Mouse (Mus musculus): Measurements from ENCODE around the gene Dedd. TPM values are rescaled to one million over a fixed set of nuclear protein-coding genes. Genes with fewer than 3 reads are reported as not detected.

Dedd gene
- polyA plus RNA-seq, 1 experiment, result 45.2 TPM

GRCm38 (mm10) chr1:171346095-171346450 is 17.1 kb downstream of the Dedd start:
- TF ChIP-seq POLR2A (IDR thresholded peaks at IDR 0.05; ENCODE audit: insufficient read depth, low read length) (no peak), EP300 (IDR thresholded peaks at IDR 0.05; ENCODE audit: insufficient read depth, low read depth, low read length) (no peak), CTCF (IDR thresholded peaks at IDR 0.05; ENCODE audit: low read depth, low read length) (no peak)
- peaks cover 11% of the 10 kb centered on the region for H3K36me3 ChIP-seq (ENCODE audit: control insufficient read depth, insufficient read depth, low read length, poor library complexity, severe bottlenecking)
- H3K4me1 ChIP-seq (ENCODE audit: control insufficient read depth, insufficient read depth, low read length), result no peaks in the 10 kb centered on the region
- no peaks in the 10 kb centered on the region for H3K9me3 ChIP-seq (replicated peaks; ENCODE audit: control insufficient read depth, insufficient read depth, low read length, poor library complexity, severe bottlenecking)
- peak overlapping the region; percentile 97 for H3K4me3 ChIP-seq (ENCODE audit: low read depth, low read length)
- H3K27me3 ChIP-seq (ENCODE audit: control insufficient read depth, insufficient read depth, low read length, poor library complexity, severe bottlenecking), result no peaks in the 10 kb centered on the region
- peak overlapping the region; percentile 82 for H3K9ac ChIP-seq (ENCODE audit: low read depth, poor library complexity, severe bottlenecking)
- peak overlapping the region; percentile 2; the same call in 1 of the 2 replicates for H3K27ac ChIP-seq (ENCODE audit: insufficient read depth, low read length)

- no peak for TF ChIP-seq EP300 (IDR thresholded peaks at IDR 0.05; ENCODE audit: insufficient read depth, low read depth, low read length)
- TF ChIP-seq POLR2A (IDR thresholded peaks at IDR 0.05; ENCODE audit: insufficient read depth, low read length), result no peak
- TF ChIP-seq CTCF (IDR thresholded peaks at IDR 0.05; ENCODE audit: low read depth, low read length), result no peak
- Histone ChIP-seq H3K27ac (ENCODE audit: insufficient read depth, low read length) (no peak overlapping the region), H3K36me3 (ENCODE audit: control insufficient read depth, insufficient read depth, low read length, poor library complexity, severe bottlenecking) (peaks cover 8% of the 10 kb centered on the region), H3K4me1 (ENCODE audit: control insufficient read depth, insufficient read depth, low read length) (no peaks in the 10 kb centered on the region), H3K27me3 (ENCODE audit: control insufficient read depth, insufficient read depth, low read length, poor library complexity, severe bottlenecking) (no peaks in the 10 kb centered on the region), H3K9me3 (replicated peaks; ENCODE audit: control insufficient read depth, insufficient read depth, low read length, poor library complexity, severe bottlenecking) (no peaks in the 10 kb centered on the region), H3K4me3 (ENCODE audit: low read depth, low read length) (no peak overlapping the region), H3K9ac (ENCODE audit: low read depth, poor library complexity, severe bottlenecking) (no peak overlapping the region)
These were observed 19.7 kb downstream of the Dedd start for GRCm38 (mm10) chr1:171348665-171349064.

GRCm38 (mm10) chr1:171349210-171349609 is 20.3 kb downstream of the Dedd start:
- no peaks in the 10 kb centered on the region for H3K27me3 ChIP-seq (ENCODE audit: control insufficient read depth, insufficient read depth, low read length, poor library complexity, severe bottlenecking)

GRCm38 (mm10) chr1:171355812-171356340 is 26.9 kb downstream of the Dedd start:
- no peaks in the 10 kb centered on the region for H3K4me1 ChIP-seq (ENCODE audit: control insufficient read depth, insufficient read depth, low read length)

More at GRCm38 (mm10) chr1:171349210-171349609, 20.3 kb downstream of the Dedd start:
- Histone ChIP-seq H3K4me3 (ENCODE audit: low read depth, low read length) (no peak overlapping the region), H3K9ac (ENCODE audit: low read depth, poor library complexity, severe bottlenecking) (no peak overlapping the region), H3K36me3 (ENCODE audit: control insufficient read depth, insufficient read depth, low read length, poor library complexity, severe bottlenecking) (peaks cover 8% of the 10 kb centered on the region), H3K27ac (ENCODE audit: insufficient read depth, low read length) (no peak overlapping the region), H3K4me1 (ENCODE audit: control insufficient read depth, insufficient read depth, low read length) (no peaks in the 10 kb centered on the region), H3K9me3 (replicated peaks; ENCODE audit: control insufficient read depth, insufficient read depth, low read length, poor library complexity, severe bottlenecking) (no peaks in the 10 kb centered on the region)
- TF ChIP-seq CTCF (IDR thresholded peaks at IDR 0.05; ENCODE audit: low read depth, low read length), result no peak
- no peak for TF ChIP-seq POLR2A (IDR thresholded peaks at IDR 0.05; ENCODE audit: insufficient read depth, low read length)
- no peak for TF ChIP-seq EP300 (IDR thresholded peaks at IDR 0.05; ENCODE audit: insufficient read depth, low read depth, low read length)

GRCm38 (mm10) chr1:171356814-171357213 is 27.9 kb downstream of the Dedd start:
- Histone ChIP-seq H3K4me3 (ENCODE audit: low read depth, low read length) (no peak overlapping the region), H3K4me1 (ENCODE audit: control insufficient read depth, insufficient read depth, low read length) (no peaks in the 10 kb centered on the region), H3K9me3 (replicated peaks; ENCODE audit: control insufficient read depth, insufficient read depth, low read length, poor library complexity, severe bottlenecking) (no peaks in the 10 kb centered on the region), H3K36me3 (ENCODE audit: control insufficient read depth, insufficient read depth, low read length, poor library complexity, severe bottlenecking) (peaks cover 21% of the 10 kb centered on the region), H3K9ac (ENCODE audit: low read depth, poor library complexity, severe bottlenecking) (no peak overlapping the region), H3K27ac (ENCODE audit: insufficient read depth, low read length) (no peak overlapping the region), H3K27me3 (ENCODE audit: control insufficient read depth, insufficient read depth, low read length, poor library complexity, severe bottlenecking) (no peaks in the 10 kb centered on the region)
- TF ChIP-seq CTCF (IDR thresholded peaks at IDR 0.05; ENCODE audit: low read depth, low read length), result no peak
- no peak for TF ChIP-seq POLR2A (IDR thresholded peaks at IDR 0.05; ENCODE audit: insufficient read depth, low read length)
- no peak for TF ChIP-seq EP300 (IDR thresholded peaks at IDR 0.05; ENCODE audit: insufficient read depth, low read depth, low read length)

More at GRCm38 (mm10) chr1:171355812-171356340, 26.9 kb downstream of the Dedd start:
- H3K9me3 ChIP-seq (replicated peaks; ENCODE audit: control insufficient read depth, insufficient read depth, low read length, poor library complexity, severe bottlenecking), result no peaks in the 10 kb centered on the region
- H3K36me3 ChIP-seq (ENCODE audit: control insufficient read depth, insufficient read depth, low read length, poor library complexity, severe bottlenecking), result peaks cover 21% of the 10 kb centered on the region
- no peak for TF ChIP-seq POLR2A (IDR thresholded peaks at IDR 0.05; ENCODE audit: insufficient read depth, low read length)
- peak; percentile 64 for TF ChIP-seq CTCF (IDR thresholded peaks at IDR 0.05; ENCODE audit: low read depth, low read length)
- no peak for TF ChIP-seq EP300 (IDR thresholded peaks at IDR 0.05; ENCODE audit: insufficient read depth, low read depth, low read length)
- H3K9ac ChIP-seq (ENCODE audit: low read depth, poor library complexity, severe bottlenecking), result no peak overlapping the region
- no peak overlapping the region for H3K27ac ChIP-seq (ENCODE audit: insufficient read depth, low read length)
- H3K27me3 ChIP-seq (ENCODE audit: control insufficient read depth, insufficient read depth, low read length, poor library complexity, severe bottlenecking), result no peaks in the 10 kb centered on the region
- no peak overlapping the region for H3K4me3 ChIP-seq (ENCODE audit: low read depth, low read length)

GRCm38 (mm10) chr1:171358421-171358820 is 29.5 kb downstream of the Dedd start:
- H3K27ac ChIP-seq (ENCODE audit: insufficient read depth, low read length), result no peak overlapping the region
- H3K4me3 ChIP-seq (ENCODE audit: low read depth, low read length), result no peak overlapping the region
- peaks cover 21% of the 10 kb centered on the region for H3K36me3 ChIP-seq (ENCODE audit: control insufficient read depth, insufficient read depth, low read length, poor library complexity, severe bottlenecking)
- H3K27me3 ChIP-seq (ENCODE audit: control insufficient read depth, insufficient read depth, low read length, poor library complexity, severe bottlenecking), result no peaks in the 10 kb centered on the region
- H3K9me3 ChIP-seq (replicated peaks; ENCODE audit: control insufficient read depth, insufficient read depth, low read length, poor library complexity, severe bottlenecking), result no peaks in the 10 kb centered on the region
- no peak overlapping the region for H3K9ac ChIP-seq (ENCODE audit: low read depth, poor library complexity, severe bottlenecking)
- TF ChIP-seq POLR2A (IDR thresholded peaks at IDR 0.05; ENCODE audit: insufficient read depth, low read length), result no peak
- TF ChIP-seq EP300 (IDR thresholded peaks at IDR 0.05; ENCODE audit: insufficient read depth, low read depth, low read length), result no peak
- TF ChIP-seq CTCF (IDR thresholded peaks at IDR 0.05; ENCODE audit: low read depth, low read length), result no peak
- H3K4me1 ChIP-seq (ENCODE audit: control insufficient read depth, insufficient read depth, low read length), result no peaks in the 10 kb centered on the region

All from ES-Bruce4 (cell line).